Mouse (Mus musculus) central nervous system, embryonic 18 days (tissue): ENCODE data around the gene Plcb2. TPM values are rescaled to one million over a fixed set of nuclear protein-coding genes. Genes with fewer than 3 reads are reported as not detected.

Source experiments
- polyA plus RNA-seq: library from polyadenylated mRNA; depleted of rRNA; stranded (reverse); fragments of >200 nt; gene quantifications from 2 replicates; pipeline ENCODE4 v1.2.3, GENCODE M21; 2012; rRNA removed

Gene Plcb2
- 1.2 TPM in 2 replicates for polyA plus RNA-seq

GRCm38 (mm10) chr2:118728337-118728736 is at the start of gene Plcb2:
TSS of gene Plcb2 (minus strand) at chr2:118728438.

GRCm38 (mm10) chr2:118772158-118772874 is 44.1 kb upstream of the Plcb2 start, which contains the start of gene Phgr1:
TSS of gene Phgr1 (plus strand) at chr2:118772769.

GRCm38 (mm10) chr2:118761906-118762783 is 33.9 kb upstream of the Plcb2 start, which contains the start of gene Ccdc9b:
TSS of gene Ccdc9b (minus strand) at chr2:118762661.

GRCm38 (mm10) chr2:118745232-118745884 is 17.1 kb upstream of the Plcb2 start, which contains the start of gene Inafm2:
TSS of gene Inafm2 (plus strand) at chr2:118745758.

GRCm38 (mm10) chr2:118703913-118704730 is 24.1 kb downstream of the Plcb2 start, which contains the start of gene Ankrd63:
TSS of gene Ankrd63 (minus strand) at chr2:118703963.

DNA sequence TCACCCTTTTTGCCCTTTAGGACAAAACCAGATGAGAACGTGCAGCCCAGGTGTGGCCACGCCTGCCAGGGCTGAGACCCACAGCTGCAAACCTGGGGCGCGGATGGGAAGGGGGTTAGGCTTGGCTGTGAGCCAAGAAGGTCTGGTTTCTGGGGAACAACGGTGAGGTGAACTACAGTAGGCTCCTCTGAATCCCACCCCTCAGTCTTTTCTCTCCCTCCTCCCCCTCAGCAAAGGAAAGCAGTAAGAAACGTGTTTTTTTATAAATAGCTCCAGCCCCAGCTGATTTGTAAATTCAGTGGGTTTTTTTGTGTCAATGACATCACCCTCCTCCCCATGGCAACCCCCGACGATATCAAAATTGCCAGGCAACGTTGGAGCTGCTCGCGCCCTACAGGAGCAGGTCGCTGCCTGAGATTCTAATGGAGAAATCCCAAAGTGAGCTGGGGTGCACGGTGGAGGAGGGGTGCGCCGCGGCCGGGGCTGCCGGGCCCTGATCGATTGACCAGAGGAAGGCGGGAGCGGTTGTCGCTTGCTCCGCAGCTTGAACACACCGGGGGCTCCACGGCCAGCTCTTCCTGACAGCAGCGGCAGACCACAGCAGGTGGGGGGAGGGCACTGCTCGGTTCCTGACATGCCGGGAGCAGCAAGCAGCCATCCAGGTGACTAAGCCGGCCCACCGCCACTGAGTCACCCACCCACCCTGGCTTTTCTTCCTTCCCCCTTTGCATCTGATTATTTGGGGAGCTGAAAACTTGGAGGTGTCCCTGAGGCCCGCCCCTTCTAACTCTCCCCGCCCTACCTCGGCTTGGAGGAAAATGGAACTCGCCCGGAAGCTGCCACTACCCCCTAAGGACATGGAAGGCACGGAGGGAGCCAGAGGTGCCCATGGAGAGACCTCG is 65.1 kb downstream of the Plcb2 start, which contains the start of gene Pak6:
Pak6 (plus strand) TSS at position 402 of the 902 bp plus-strand sequence.

Other genes starting within 250 kb of the Plcb2 start
- gene Srp14, start 248.7 kb downstream of the Plcb2 start, polyA plus RNA-seq, result 230 and 254 TPM in 2 replicates
- 4.5 and 5.0 TPM in 2 replicates for gene Bmf, start 178.8 kb downstream of the Plcb2 start, polyA plus RNA-seq
- 7.8 and 11.1 TPM in 2 replicates for gene Bub1b, start 130.2 kb downstream of the Plcb2 start, polyA plus RNA-seq
- gene Pak6, start 65.1 kb downstream of the Plcb2 start, polyA plus RNA-seq, result 46.3 and 57.9 TPM in 2 replicates
- 1.1 and 1.2 TPM in 2 replicates for gene Ankrd63, start 24.5 kb downstream of the Plcb2 start, polyA plus RNA-seq
- gene Inafm2, start 17.3 kb upstream of the Plcb2 start, polyA plus RNA-seq, result 10.3 and 10.6 TPM in 2 replicates
- 1.6 and 1.8 TPM in 2 replicates for gene Ccdc9b, start 34.2 kb upstream of the Plcb2 start, polyA plus RNA-seq
- gene Phgr1, start 44.3 kb upstream of the Plcb2 start, polyA plus RNA-seq, result 1.8 TPM in 1 of 2 replicates, not detected in the other
- 98.3 and 98.9 TPM in 2 replicates for gene Disp2, start 51.3 kb upstream of the Plcb2 start, polyA plus RNA-seq
- gene Knstrn, start 85.6 kb upstream of the Plcb2 start, polyA plus RNA-seq, result 14.1 and 15.7 TPM in 2 replicates
- 51.4 and 54.8 TPM in 2 replicates for gene Ivd, start 133.5 kb upstream of the Plcb2 start, polyA plus RNA-seq
- 15.9 and 19.6 TPM in 2 replicates for gene Bahd1, start 171.9 kb upstream of the Plcb2 start, polyA plus RNA-seq
- gene Chst14, start 198.1 kb upstream of the Plcb2 start, polyA plus RNA-seq, result 4.8 and 5.2 TPM in 2 replicates